Mouse (Mus musculus) bone marrow macrophage, adult 2 months (primary cell): ENCODE results near the gene Ankfy1.

Source experiments
- CTCF ChIP-seq: IDR thresholded peaks from 2 replicates; pipeline ENCODE4 v1.5.1; 2012; ENCODE audit warnings: low read depth, mild to moderate bottlenecking, low read length, moderate library complexity
- POLR2A ChIP-seq: IDR thresholded peaks from 2 replicates; pipeline ENCODE4 v1.6.1; 2012; ENCODE audit warnings: mild to moderate bottlenecking, low read depth, low read length, borderline replicate concordance

DNA sequence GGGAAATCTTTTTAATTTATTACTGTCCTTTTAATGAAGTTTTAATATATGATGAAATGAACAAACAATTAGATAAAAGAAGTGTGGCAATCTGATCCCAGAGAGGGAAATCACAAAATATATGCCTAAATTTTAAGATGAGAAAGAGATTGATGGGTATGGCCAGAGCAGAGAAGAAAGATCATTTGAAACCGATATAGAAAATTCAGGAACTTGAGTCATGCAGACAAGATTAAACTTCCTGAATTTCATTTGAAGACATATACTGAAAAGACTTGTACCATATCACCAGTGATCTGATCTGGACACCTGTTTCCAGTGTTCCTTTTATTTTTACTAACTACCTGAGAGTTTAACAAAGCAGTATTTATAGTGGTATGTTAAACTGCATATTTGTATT, 17.4 kb upstream of the Ankfy1 start:
- no peak for TF ChIP-seq CTCF
- TF ChIP-seq POLR2A: no peak
